Mouse (Mus musculus) ovary, postnatal 14 days (tissue): ENCODE measurements around the gene Fubp1.
A peak's percentile ranks its signal among the peaks of the same experiment; 100 is the strongest.

Experiments
- DNase-seq: peaks from one replicate; pipeline ENCODE4 v3.0.0; 2022; ENCODE audit warnings: low spot score

Gene Fubp1

DNA sequence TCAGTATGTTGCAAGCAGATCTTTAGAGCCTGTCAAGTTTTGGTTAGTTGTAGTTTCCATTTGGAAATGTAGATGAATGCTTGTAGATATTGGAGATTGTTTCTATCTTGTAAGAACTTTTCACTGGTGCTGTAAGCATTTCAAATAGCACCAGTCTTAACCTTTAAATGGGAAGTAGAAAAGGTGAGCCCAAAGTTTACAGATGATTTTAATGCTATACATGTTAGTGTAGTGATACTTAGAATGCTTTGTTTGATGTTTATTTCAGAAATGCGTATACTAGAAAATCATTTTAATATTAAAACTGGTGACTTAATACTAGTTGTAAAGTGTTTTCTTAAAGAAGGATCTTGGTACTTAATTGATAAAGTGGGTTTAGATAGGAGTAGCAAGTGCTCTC lies 25.6 kb downstream of the Fubp1 start:
- DNase-seq, result no peak

GRCm38 (mm10) chr3:152238836-152239235 lies 28.6 kb downstream of the Fubp1 start:
- no peak for DNase-seq

DNA sequence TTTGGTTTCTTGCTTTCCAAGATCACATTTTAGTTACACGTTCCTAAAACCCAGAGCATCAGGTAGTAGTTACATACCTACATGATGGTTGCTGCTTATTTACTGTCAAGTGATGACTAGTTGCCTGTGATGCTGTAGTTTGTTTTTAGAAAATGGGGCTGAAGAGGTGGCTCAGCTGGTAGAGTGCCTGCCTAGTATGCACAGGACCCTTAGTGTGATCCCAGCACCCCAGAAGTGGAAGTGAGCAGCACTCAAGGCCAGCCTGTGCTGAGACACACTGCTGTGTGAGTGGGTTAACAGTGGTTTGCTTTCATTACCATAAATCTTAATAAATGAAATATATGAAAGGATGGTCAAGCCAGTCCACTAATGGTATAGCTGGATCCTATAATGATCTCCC lies 29.4 kb downstream of the Fubp1 start:
- DNase-seq, result no peak

GRCm38 (mm10) chr3:152241098-152241497 lies 30.9 kb downstream of the Fubp1 start:
- no peak for DNase-seq

DNA sequence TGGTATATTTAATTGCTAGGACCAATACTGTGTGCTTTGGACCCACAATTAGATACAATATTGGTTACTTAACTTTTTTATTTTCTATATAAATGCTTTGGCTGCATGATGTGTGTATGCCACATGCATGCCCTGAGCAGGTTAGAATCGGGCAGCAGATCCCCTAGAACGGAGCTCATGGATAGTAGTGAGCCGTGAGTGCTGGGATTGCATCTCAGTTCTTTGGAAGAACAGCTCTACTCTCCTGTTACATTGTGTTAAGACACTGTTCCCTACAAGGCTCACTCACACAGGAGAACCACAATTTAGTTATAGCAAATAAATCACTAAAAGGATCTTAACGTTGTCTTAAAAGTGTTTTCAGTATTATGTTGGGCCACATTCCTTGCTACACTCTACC lies 33.1 kb downstream of the Fubp1 start:
- no peak for DNase-seq

DNA sequence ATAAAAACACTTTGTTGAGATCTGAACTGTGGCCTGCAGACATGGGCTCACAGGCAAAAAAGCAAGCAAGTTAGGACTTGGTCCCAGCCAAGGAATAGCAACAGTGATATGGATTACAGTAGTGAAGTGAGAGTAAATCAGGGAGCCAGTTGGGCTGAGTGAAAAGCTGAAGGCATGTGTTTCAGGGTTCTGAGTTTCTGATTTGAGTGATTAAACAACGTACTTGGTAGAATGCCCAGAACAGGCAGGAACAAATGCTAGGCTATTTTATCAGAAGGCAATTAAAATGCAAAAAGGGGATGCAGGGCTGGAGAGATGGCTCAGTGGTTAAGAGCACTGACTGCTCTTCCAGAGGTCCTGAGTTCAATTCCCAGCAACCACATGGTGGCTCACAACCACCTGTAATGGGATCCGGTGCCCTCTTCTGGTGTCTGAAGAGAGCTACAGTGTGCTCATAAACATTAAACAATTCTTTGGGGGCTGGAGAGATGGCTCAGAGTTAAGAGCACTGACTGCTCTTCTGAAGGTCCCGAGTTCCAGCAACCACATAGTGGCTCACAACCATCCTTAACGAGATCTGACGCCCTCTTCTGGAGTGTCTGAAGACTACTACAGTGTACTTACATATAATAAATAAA lies 35.2 kb downstream of the Fubp1 start:
- DNase-seq, result no peak

DNA sequence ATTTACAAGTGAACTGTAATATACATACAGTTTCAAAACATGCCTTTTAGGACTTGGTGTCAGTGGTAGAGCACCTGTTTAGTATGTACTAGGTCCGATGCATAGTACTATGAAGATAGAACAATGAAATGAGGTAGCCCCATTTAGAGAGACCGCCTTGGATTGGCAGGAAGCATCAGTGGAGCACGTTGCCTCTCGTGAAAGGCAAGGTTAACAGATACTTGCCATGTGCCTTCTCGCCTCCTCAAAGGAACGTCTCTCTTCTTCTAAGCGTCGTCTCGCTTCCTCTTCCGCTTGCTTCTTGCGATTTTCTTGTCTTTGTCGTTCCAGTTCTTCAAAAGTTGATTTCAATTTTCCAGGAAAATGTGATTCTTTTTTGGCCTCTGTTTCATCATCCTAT lies 37.5 kb downstream of the Fubp1 start:
- no peak for DNase-seq

- no peak for DNase-seq
These were observed 40.3 kb downstream of the Fubp1 start for GRCm38 (mm10) chr3:152250487-152250886.

DNA sequence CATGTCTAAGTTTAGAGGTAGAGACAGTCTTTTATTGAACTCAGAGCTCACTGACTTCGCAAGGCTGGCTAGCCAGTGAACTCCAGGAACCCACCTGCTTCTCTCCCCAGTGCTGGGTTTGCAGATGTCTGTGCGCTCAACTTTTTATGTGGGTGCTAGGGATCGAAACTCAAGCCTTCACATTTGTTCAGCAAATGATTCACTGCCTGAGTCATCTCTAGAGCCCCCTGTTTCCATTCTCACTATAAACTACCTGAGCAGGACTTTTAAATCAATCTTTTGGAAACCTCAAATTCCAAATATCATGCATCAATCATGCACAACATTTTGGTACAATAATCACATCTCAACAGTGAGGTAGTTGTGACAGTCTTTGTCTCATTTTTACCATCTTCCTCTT lies 47.3 kb downstream of the Fubp1 start:
- no peak for DNase-seq

DNA sequence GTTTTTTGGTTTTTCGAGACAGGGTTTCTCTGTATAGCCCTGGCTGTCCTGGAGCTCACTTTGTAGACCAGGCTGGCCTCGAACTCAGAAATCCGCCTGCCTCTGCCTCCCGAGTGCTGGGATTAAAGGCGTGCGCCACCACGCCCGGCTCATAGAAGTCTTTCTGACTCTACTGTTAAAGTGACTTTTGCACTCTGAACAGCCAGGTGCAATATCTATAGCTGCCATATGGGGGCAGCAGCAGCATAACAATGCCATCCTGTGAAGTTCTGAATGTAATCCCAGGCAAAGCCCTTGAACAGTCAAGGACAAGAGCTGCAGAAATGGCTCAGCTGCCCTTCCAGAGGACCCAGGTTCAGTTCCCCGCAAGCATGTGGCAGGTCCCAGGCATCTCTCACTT lies 49.2 kb downstream of the Fubp1 start:
- DNase-seq, result peak; percentile 60

DNA sequence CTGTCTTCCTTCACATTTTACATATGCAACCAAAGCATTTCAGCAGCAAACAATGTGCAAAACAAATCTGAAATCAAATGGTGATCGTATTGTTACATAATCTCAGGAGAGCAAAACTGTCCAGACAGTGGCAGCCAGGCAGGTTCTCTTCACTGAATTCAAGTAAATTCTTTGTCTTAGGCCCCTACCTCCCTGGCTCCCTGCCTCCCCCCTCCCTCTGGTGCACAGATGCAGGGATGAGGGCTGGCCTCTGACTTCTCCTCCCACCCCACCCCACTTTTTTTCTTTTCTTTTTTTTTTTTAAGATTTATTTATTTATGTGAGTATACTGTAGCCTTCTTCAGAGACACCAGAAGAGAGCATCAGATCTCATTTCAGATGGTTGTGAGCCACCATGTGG lies 50.1 kb downstream of the Fubp1 start:
- DNase-seq, result no peak

- no peak for DNase-seq
These were observed 51.2 kb downstream of the Fubp1 start for GRCm38 (mm10) chr3:152261436-152261835.

DNA sequence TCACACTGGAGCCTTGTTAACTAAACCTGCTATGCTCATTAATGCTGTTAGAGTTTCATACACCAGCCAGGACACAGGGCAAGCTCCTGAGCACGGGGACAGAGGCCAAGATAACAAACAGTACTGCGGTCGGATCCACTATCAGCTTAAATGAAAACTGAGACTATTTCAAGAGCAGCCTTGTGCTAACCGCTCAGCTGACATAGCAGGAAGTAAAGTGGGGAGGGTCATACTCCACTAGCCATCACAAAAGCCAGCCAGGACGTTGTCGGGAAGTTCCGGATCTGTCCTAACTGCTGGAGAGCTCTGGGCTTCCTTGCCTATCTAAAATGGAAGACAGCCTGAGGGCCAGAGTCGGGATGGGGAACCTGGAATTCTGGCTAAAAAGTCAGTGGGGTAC lies 51.7 kb downstream of the Fubp1 start:
- DNase-seq, result no peak

DNA sequence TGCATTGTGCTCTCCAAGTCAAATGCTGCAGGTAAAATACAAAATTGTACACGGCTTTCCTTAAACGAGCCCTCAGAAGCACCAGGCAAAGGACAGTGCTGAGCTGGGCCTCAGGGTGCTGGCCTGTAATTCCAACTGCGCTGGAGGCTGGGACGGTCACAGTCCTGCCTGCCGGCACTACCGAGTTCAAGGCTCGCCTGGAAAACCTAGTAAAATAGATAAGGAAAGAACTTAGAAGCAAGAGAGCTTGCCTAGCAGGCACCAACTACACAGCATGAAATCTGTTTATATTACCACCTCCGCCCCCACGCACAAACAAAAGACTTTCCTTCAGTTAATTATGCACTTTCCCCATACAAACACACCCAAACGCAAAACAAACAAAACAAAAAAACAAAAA lies 54.2 kb downstream of the Fubp1 start:
- no peak for DNase-seq

DNA sequence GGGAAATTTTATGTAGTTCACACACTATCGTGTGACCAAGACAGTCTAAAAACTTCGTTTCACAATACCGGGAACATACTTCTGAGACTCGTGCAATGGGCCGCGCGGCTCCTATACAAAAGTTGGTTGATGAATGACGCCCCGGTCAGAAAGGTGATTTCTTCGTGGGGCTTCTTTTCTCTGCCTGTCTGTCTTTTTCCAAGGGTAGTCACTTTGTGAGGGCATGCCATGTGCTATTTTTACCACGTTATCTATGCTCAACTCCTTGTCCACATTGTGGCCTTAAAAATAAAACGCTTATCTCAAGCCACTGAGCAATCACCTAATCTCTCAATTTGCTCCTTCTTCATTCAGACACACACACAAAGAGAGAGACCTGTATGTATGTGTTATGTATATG lies 54.6 kb downstream of the Fubp1 start:
- no peak for DNase-seq

- DNase-seq, result peak; percentile 59
These were observed 55.3 kb downstream of the Fubp1 start for GRCm38 (mm10) chr3:152265351-152266035.

DNA sequence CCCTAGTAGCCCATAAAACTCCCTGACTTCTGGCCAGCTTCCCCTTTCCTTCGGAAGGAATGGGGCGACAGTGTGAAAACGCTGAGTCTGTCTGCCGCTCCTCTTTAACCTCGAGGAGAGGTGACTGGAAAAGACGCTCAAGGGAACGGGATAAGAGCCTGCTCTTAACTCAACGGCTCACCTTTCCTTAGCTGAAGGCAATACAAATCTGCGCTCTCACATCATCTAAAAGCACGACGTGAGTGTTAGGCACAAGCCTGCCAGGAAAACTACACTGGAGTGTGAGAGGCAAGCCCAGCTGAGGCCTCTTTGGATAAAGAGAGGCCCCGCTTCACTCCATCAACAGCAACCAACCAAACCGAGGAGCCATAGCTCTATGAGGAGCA lies 55.8 kb downstream of the Fubp1 start, which contains the start of gene Nexn:
TSS of gene Nexn (minus strand) at position 315 of the 386 bp plus-strand sequence.
- DNase-seq, result no peak

GRCm38 (mm10) chr3:152268099-152268498 lies 57.9 kb downstream of the Fubp1 start:
- DNase-seq, result no peak

GRCm38 (mm10) chr3:152271071-152271710 lies 61.0 kb downstream of the Fubp1 start:
- DNase-seq, result no peak

GRCm38 (mm10) chr3:152271876-152272275 lies 61.7 kb downstream of the Fubp1 start:
- DNase-seq, result no peak

DNA sequence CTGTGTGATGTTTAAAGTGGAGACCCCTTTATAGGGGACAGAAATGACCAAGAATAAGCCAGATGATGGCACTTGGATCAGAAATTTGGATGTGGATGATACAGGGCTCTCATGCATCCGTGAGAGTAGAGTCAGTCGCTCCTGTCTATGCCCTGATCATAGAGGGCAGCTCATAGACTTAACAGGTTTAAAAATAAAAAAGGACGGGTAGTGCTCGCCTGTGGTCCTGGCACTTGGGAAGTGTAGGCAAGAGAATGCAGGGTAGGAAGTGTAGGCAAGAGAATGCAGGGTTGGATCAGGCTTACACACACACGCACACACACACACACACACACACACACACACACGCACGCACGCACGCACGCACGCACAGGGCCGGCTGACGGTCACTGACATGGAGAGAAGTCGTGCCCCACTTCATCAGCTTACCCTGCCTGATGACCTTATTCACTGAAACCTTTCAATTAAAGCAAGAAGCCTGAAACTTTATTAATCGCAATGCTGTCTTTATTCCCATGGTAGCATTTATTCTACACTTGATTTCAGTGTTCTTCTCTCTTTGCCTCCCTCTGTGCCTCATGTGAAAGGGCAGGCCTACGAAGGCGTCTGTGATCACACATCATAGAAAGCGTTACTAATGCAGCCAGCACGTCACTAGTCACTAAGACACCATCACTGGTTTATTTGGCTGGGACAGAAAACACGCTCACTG lies 62.9 kb downstream of the Fubp1 start:
- no peak for DNase-seq

DNA sequence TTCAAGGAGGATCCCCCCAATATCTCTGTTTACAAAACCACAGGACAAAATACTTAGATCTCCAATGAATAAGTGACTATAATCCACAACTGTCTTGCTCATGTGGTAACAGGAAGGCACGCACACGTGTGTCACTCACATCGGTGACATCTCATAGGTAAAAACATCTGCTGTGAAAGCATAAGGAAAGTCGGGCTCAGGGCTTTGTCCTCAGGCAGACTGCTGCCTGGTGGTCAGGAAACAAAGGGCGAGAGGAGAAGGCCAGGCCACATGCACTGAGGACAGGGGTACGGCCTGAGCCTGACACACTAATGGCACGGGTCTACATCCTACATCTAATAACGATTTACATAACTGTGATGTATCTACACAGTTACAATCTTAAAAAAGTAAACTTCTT lies 64.8 kb downstream of the Fubp1 start:
- no peak for DNase-seq

DNA sequence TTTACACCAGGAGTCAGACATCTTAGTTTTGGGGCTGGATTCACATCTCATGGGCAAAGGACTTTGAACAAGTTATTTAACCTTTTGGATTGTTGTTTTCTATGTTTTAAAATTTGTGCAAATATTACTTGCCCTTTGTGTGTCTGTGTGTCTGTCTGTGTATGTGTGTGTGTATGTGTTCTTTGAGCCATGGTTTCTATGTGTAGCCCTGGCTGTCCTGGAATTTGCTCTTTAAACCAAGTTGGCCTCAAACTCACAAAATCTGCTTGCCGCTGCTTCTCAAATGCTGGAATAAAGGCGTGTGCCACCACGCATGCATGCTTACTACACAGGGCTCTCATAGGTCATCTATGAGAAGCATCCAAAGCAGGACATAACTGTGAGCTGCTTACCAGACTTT lies 66.7 kb downstream of the Fubp1 start:
- no peak for DNase-seq
